Mouse (Mus musculus): ENCODE measurements around the gene Dock4. TPM values are rescaled to one million over a fixed set of nuclear protein-coding genes. Genes with fewer than 3 reads are reported as not detected.

The Dock4 gene
- total and polyA plus RNA-seq, 3 experiments = 0.26 to 0.67 (median 0.38) TPM

GRCm38 (mm10) chr12:40399386-40399785, 46.4 kb upstream of the Dock4 start:
- no peaks in the 10 kb centered on the region for H3K79me2 ChIP-seq (replicated peaks; ENCODE audit: control insufficient read depth, extremely low read depth, insufficient read depth, poor library complexity, severe bottlenecking)
- no peak overlapping the region for H3K4me2 ChIP-seq (ENCODE audit: insufficient read depth, low read depth, poor library complexity, severe bottlenecking)
- in situ Hi-C loops (cut with MboI; ENCODE audit: low pct_ligation_motif_present, low pct_unique_long_range_greater_than_20kb, low sequenced_read_pairs) (no loop called here), dilution Hi-C loops (cut with MboI; ENCODE audit: extremely low pct_ligation_motif_present, extremely low pct_unique_long_range_greater_than_20kb, low sequenced_read_pairs) (no loop called here)
- H3K27me3 ChIP-seq (replicated peaks) = no peaks in the 10 kb centered on the region
- no peak overlapping the region for H3K9ac ChIP-seq (ENCODE audit: insufficient read depth, low read depth)
- H3K27ac ChIP-seq (ENCODE audit: insufficient read depth, low read depth) = no peak overlapping the region
- TF ChIP-seq KAT2A (IDR thresholded peaks at IDR 0.05; ENCODE audit: insufficient replicate concordance, low read length) (no peak), PAX5 (IDR thresholded peaks at IDR 0.05; ENCODE audit: low read length) (no peak), RAD21 (IDR thresholded peaks at IDR 0.05; ENCODE audit: low read depth, low read length) (no peak), ZNF384 (IDR thresholded peaks at IDR 0.05; ENCODE audit: low read depth, low read length) (no peak), IRF4 (IDR thresholded peaks at IDR 0.05; ENCODE audit: low read depth, low read length) (no peak), ZMIZ1 (IDR thresholded peaks at IDR 0.05; ENCODE audit: low read depth, low read length) (no peak), ZKSCAN1 (IDR thresholded peaks at IDR 0.05; ENCODE audit: borderline replicate concordance, low read depth, low read length) (no peak), JUND (conservative IDR thresholded peaks at IDR 0.05; ENCODE audit: low read depth, low read length) (no peak), MYC (IDR thresholded peaks at IDR 0.05; ENCODE audit: low read depth, low read length) (no peak), TBP (conservative IDR thresholded peaks at IDR 0.05; ENCODE audit: low read depth, low read length) (no peak), NELFE (IDR thresholded peaks at IDR 0.05; ENCODE audit: low read depth, low read length) (no peak), POLR2A (IDR thresholded peaks at IDR 0.05; ENCODE audit: low read depth, low read length) (no peak)
- DNase-seq (ENCODE audit: extremely low read depth) = no peak
- no peaks in the 10 kb centered on the region for H3K4me1 ChIP-seq (ENCODE audit: control insufficient read depth in 1 of 2, insufficient read depth in 2 of 2)
- no peak overlapping the region for H3K4me3 ChIP-seq (replicated peaks in 1 of 3; ENCODE audit: low read depth in 2 of 3, low read length in 2 of 3, poor library complexity in 1 of 3)
- peaks cover 3% of the 10 kb centered on the region for H3K9me3 ChIP-seq (replicated peaks; ENCODE audit: low read length)
- peaks cover 0 to 8% of the 10 kb centered on the region in 2 experiments for H3K36me3 ChIP-seq (replicated peaks in 1 of 2; ENCODE audit: control insufficient read depth in 1 of 2, insufficient read depth in 1 of 2, low read length in 1 of 2)

- H3K27me3 ChIP-seq (replicated peaks) = no peaks in the 10 kb centered on the region
- no peak for TF ChIP-seq JUN (IDR thresholded peaks at IDR 0.05; ENCODE audit: insufficient read depth, low read depth, low read length)
- no peak for TF ChIP-seq USF2 (conservative IDR thresholded peaks at IDR 0.05; ENCODE audit: low read depth, low read length)
- TF ChIP-seq POLR2AphosphoS2 (IDR thresholded peaks at IDR 0.05; ENCODE audit: low read depth, low read length) = no peak
- TF ChIP-seq CHD1 (IDR thresholded peaks at IDR 0.05; ENCODE audit: low read depth, low read length) = no peak
- TF ChIP-seq MAX (IDR thresholded peaks at IDR 0.05; ENCODE audit: low read length) = no peak
- no peak for TF ChIP-seq MAFK (IDR thresholded peaks at IDR 0.05; ENCODE audit: insufficient replicate concordance, low read length)
- H3K9me3 ChIP-seq (replicated peaks; ENCODE audit: low read length) = peaks cover 3% of the 10 kb centered on the region
- H3K79me2 ChIP-seq (replicated peaks; ENCODE audit: control insufficient read depth, extremely low read depth, insufficient read depth, poor library complexity, severe bottlenecking) = no peaks in the 10 kb centered on the region
- H3K27ac ChIP-seq (ENCODE audit: insufficient read depth, low read depth) = no peak overlapping the region
- no peak overlapping the region for H3K9ac ChIP-seq (ENCODE audit: insufficient read depth, low read depth)
- no peak for DNase-seq (ENCODE audit: extremely low read depth)
- in situ Hi-C loops (cut with MboI; ENCODE audit: low pct_ligation_motif_present, low pct_unique_long_range_greater_than_20kb, low sequenced_read_pairs) (no loop called here), dilution Hi-C loops (cut with MboI; ENCODE audit: extremely low pct_ligation_motif_present, extremely low pct_unique_long_range_greater_than_20kb, low sequenced_read_pairs) (no loop called here)
- no peak overlapping the region for H3K4me3 ChIP-seq (replicated peaks in 1 of 3; ENCODE audit: low read depth in 2 of 3, low read length in 2 of 3, poor library complexity in 1 of 3)
- H3K4me1 ChIP-seq (ENCODE audit: control insufficient read depth in 1 of 2, insufficient read depth in 2 of 2) = no peaks in the 10 kb centered on the region
- peaks cover 0 to 8% of the 10 kb centered on the region in 2 experiments for H3K36me3 ChIP-seq (replicated peaks in 1 of 2; ENCODE audit: control insufficient read depth in 1 of 2, insufficient read depth in 1 of 2, low read length in 1 of 2)
- no peak overlapping the region for H3K4me2 ChIP-seq (ENCODE audit: insufficient read depth, low read depth, poor library complexity, severe bottlenecking)
Observed at GRCm38 (mm10) chr12:40399812-40400211, 45.9 kb upstream of the Dock4 start.

All from CH12.LX (cell line).